Mouse (Mus musculus) heart, adult 11 months (tissue): ENCODE measurements around the gene Pip5kl1.

Experiments used
- DNase-seq: peaks from one replicate; pipeline ENCODE4 v3.0.0; 2022

Pip5kl1 gene

GRCm38 (mm10) chr2:32574497-32574896 is at the start of gene Pip5kl1:
Pip5kl1 (plus strand) TSS chr2:32574797.
- DNase-seq: no peak

GRCm38 (mm10) chr2:32525816-32526215 is 48.8 kb upstream of the Pip5kl1 start:
- DNase-seq: no peak

- peak; percentile 95 for DNase-seq
Observed at GRCm38 (mm10) chr2:32527468-32527966, 47.1 kb upstream of the Pip5kl1 start.

GRCm38 (mm10) chr2:32528326-32528725 is 46.3 kb upstream of the Pip5kl1 start:
- no peak for DNase-seq

DNA sequence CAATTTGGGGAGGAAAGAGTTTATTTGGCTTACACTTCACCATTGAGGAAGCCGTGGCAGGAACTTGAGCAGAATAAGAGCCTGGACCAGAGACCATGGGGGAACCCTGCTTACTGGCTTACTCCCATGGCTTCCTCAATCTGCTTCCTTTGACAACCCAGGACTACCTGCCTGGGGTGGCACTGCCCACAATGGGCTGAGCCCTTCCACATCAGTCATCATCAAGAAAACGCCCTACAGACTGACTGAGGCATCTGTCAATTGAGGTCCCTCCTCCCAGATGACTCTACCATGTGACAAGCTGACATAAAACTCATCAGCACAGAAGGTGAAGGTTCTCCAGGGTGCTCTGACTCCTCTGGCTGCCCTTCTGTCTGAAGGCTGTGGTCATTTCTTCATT is 44.1 kb upstream of the Pip5kl1 start:
- DNase-seq: no peak

DNA sequence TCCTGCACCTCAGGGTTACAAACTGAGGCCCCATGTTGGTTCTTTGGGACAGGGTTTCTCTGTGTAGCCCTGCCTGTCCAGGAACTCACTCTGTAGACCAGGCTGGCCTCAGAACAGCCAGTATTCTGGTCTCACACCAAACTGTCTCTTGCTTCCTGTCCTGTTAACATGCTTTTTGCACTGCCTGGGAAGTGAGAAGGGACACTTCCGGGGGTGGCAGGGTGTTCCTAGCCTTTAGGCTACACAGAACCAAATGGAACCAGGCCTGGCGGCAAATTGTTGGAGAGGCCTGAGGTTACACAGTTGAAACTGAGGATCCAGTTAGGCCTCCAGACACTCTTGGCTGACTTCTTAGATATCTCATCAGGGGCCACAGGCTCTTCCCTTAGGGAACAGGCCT is 41.4 kb upstream of the Pip5kl1 start:
- DNase-seq: peak; percentile 91

GRCm38 (mm10) chr2:32534061-32534732 is 40.4 kb upstream of the Pip5kl1 start:
- peak; percentile 97 for DNase-seq

DNA sequence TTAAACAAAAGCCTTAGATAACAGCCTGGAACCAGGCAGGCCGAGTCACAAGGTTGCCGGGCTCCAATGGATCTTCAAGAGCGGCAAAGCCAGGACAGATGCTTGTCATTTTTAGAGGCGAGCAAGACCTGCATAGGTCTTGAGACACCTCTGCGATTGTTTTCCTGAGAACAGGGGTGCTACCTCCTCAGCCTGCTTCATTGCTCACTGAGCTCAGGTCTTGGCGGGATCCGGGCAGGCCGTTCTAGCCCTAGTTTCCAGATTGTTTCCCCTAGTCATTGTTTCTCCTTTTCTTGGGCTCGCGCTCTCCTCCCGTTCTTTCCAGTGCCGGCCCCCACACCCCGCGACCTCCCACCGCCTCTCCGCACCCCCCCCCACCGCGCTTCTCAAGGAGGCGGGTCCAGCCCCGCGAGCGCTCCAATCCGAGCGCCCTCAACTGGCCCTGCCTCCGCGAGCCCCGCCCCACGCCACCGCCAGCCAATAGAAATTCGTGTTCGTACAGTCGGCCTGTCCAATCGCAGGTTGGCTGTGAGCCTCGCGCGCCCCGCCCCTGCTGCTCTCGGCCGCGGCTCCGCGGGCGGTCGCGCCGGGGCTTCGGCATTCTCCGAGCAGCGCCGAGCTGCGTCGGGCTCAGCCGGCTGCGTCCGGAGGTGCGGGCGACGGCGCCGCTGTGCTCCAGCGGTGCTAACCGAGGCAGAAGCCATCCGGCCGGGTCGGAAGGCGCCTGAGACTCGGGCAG is 39.7 kb upstream of the Pip5kl1 start, which contains the start of gene Fam102a:
Fam102a (plus strand) TSS at position 600 of the 739 bp plus-strand sequence.
- DNase-seq: peak; percentile 100

GRCm38 (mm10) chr2:32535501-32535991 is 39.1 kb upstream of the Pip5kl1 start:
- peak; percentile 96 for DNase-seq

DNA sequence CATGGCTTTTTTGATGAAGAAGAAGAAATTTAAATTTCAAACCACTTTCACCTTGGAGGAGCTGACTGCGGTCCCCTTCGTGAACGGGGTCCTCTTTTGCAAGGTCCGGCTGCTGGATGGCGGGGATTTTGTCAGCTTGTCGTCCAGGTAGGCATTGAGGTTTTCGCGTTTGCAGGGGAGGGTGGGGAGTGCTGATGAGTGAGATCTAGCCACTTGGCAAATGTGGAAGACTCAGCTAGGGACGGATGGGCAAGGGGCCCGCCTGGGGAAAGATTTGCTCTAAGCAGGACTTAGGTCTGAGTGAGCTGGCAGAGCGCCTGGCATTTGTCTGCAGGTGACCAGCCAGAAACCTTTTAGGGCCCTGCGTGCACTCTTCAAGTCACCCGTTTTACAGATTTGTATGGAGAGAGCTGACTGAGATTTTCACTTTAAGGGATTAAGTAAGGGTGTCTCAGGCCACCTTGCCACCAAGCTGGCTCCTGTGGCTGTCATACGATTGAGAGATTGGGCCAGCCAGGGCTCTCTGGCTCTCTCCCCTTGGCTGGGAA is 38.4 kb upstream of the Pip5kl1 start:
- DNase-seq: peak; percentile 94

DNA sequence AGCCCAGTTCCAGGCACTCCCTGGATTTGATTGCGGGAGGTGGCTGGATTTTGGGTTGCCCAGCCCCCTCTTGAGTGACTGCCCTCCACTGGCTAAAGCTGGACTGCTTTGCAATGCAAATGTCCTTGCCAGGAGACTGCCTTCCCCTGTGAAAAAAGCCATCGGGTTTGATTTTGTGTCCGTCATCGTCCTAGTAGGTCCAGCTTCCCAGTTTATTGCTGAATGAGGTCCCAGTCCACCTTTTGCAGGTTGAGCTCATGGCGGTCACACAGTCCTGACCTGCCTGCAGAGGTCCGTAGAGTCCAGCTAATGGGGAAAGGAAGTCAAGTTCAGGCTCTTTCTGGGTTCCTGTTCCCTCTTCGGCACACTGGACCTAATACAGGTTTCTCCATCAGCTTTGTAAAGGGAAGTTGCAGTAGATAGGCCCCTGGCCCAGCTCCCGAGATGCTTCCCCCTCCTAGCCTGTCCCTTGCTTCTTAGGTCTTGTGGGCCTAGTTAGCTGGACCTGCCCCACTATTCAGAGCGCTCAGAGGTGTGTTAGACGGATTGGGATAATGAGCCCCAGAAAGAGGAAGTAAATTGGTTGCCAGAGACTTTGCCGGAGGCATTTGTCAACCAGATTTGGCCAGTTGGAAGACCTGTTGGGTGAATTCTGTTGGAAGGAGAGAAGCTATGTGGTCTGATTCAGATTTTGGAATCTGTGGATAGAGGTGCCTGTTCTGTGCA is 37.8 kb upstream of the Pip5kl1 start:
- peak; percentile 97 for DNase-seq

- peak; percentile 96 for DNase-seq
Observed at GRCm38 (mm10) chr2:32537360-32537905, 37.2 kb upstream of the Pip5kl1 start.

- peak; percentile 96 for DNase-seq
Observed at GRCm38 (mm10) chr2:32537941-32538340, 36.7 kb upstream of the Pip5kl1 start.

DNA sequence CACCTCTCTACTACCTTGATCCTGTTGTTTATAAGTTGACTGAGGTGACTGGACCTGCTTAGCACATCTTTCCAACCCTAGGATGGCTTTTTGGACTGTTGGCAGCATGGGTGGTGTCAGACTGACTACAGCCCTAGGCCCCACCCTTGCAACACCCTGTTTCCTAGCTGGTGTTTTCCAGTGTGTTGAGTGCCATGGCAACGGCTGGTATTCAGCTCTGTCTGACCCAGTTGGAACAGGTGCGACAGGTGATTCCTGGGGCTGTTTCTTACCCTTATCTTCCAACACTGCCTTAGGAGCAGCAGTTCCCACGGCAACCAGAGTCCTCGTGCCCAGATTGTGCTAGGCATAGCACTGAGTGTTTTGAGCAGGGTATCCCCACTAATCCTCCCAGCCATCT is 36.1 kb upstream of the Pip5kl1 start:
- peak; percentile 93 for DNase-seq

- DNase-seq: peak; percentile 91
Observed at GRCm38 (mm10) chr2:32539452-32539981, 35.1 kb upstream of the Pip5kl1 start.

DNA sequence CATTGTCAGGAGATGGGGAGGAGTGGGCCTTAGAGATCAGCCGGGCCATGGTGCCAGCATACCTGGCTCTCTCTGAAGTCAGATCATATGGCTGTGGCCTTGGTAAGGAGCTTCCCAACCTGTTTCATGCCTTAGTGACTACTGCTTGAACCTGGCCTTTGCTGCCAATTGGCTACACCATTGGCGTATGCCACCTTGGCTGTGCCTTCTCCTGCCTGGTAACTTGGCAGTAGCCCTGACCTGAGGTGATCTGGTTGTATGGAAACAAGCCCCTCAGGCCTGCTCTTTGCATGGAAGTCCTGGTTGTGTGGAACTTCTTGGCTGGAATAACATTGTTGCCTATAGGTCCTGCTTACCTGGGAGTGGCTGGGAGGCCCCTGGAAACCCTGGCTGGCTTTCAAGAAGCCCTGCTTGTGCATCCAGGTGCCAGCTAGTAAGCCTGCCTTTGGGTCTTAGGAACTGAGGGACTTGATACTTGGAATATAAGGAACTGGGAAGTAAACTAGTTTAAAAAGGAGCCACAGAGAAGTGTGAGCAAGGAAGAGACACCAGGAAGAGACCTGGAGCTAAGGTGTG is 33.2 kb upstream of the Pip5kl1 start:
- peak; percentile 90 for DNase-seq

DNA sequence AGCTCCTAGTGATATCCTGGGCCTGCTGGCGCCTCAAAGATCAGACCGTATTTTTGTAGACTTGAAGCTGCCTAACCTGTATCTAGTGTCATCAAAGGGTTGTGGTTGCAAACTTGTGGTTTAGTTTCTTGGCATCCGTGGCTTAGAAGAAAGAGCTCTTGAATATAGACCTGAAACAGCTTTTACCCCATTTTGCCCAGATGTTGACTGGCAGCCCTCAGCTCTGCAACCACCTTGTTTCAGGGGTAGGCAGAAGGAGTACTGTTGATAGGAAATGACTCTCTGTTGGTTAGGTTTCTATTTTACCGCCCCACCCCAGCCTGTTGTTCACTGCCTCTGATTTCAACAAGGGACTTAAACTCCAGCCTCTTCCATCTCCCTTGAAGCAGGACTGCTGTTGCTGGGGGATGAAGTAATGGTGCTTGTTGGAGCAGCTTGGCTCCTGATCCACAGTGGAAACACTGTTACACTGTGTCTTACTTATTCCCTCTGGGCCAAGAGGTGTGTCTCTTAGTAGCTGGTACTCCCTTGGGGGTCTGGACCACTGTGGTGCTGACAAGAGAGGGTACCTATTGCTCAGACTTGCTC is 32.5 kb upstream of the Pip5kl1 start:
- peak; percentile 92 for DNase-seq

DNA sequence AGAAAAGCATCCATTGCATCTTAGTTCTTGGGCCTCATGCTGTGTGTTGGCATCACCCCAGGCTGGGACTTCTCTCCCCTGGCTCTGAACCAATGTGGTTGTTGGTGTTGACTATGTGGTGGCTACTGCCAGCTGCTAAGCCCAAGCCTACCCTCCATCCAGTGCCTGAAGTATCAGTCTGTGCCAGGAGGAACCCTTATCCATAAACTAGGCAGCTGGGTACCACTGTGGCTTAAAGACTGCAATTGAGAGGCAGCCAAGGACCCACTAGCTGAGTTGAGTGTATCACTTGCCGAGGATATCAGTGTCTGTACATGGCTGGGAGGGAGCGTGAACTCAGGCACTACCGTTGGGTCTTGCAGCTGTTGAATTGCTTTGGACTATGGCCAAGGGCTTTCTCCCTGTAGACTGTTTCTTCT is 31.6 kb upstream of the Pip5kl1 start:
- no peak for DNase-seq

- DNase-seq: no peak
Observed at GRCm38 (mm10) chr2:32546951-32547350, 27.6 kb upstream of the Pip5kl1 start.

DNA sequence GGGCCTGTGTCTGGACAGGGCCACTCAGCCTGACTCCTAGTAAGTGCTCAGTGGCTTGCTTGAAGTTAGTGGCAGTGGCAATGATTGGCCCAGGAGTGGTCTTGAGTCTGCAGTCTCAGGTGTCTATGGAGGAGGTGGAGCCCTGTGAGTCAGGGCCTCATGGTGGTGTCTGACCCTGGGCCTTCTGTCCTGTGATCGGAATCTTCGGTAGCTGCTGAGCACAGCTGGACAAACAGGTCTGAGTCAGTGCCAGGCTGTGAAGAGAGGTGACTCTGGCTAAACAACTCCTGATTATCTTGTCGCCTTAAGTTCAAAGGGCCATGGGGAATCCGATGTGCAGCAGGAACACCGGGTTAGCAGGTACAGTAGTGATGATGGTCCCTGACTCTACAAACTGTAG is 27.2 kb upstream of the Pip5kl1 start:
- DNase-seq: no peak

DNA sequence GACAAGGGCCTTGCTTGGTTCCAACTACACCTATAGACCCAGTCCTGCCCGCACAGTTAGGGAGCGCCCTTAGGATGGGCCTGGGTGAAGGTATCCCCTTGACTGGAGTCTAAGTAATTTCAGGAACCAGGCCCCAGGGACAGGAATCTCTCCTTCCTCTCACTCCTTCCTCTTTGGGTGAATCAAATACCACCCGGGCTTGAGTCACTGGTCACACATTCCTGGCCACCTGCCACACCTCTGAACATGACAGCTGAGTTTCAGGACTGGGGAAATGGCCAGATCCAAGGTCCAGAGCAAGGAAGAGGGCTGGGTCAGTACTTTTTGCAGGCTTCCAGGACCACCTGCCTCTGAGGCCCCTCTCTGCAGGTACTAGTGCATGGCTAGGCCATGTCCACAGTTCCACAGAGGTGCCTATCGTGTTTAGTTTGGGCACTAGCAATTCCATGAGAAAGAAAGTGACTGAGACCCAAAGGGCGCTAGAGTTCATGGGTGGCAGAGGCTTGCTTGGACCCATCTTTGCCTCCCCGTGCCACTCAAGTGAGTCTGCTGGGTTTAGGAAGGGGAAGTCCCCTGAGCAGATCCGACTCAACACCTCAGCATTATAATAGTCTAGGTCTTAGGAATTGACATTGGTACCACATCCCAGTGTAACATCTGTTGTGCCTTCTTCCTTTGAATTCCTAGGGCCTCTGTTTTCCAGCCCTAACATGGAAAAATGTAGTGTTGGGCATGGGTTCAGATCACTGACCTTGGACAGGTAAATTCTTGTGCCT is 26.4 kb upstream of the Pip5kl1 start:
- DNase-seq: peak; percentile 96
